Comparison of ENCODE assay signal across 8 mouse cellular contexts in genomic region chr2:29868949-29869645, GRCm38 (mm10). TPM values are rescaled to one million over a fixed set of nuclear protein-coding genes. Genes with fewer than 3 reads are reported as not detected.
DNase-seq lines count a peak whose midpoint lies in the region; ATAC-seq lines count a peak whose summit lies in the region.

TSS of gene Cercam (plus strand) at chr2:29869164.

- DNase-seq in adrenal gland, postnatal 10 days = peak; percentile 91
- peak; percentile 92 for DNase-seq in embryo, embryonic 9.5 days (ENCODE audit: extremely low spot score)
- peak; percentile 78 to 87 for DNase-seq in gastrocnemius, postnatal 4 days (ENCODE audit: low spot score in 2 of 2)
- DNase-seq in left cerebral cortex, postnatal 14 days (ENCODE audit: low spot score in 2 of 2) = peak; percentile 84 to 86
- DNase-seq in right cerebral cortex, postnatal 14 days = peak; percentile 80
- DNase-seq in urinary bladder, postnatal 4 days (ENCODE audit: low spot score in 2 of 2) = peak; percentile 89 to 90

- H3K9ac ChIP-seq in intestine, embryonic 15.5 days = peak within 1 kb of the TSS; percentile 63

- peak; percentile 96 for ATAC-seq in intestine, embryonic 15.5 days
- peak; percentile 75 for ATAC-seq in megakaryocyte-erythroid progenitor cell, adult 5-6 weeks (replicated peaks; ENCODE audit: low FRiP score, low TSS enrichment, poor library complexity, severe bottlenecking)

- peak within 1 kb of the TSS; percentile 97 for H3K4me2 ChIP-seq in intestine, embryonic 15.5 days (replicated peaks)

- WGBS in intestine, embryonic 15.5 days = under 1% methylated on average over 41 of the region's 44 CpGs

- H3K4me3 ChIP-seq in intestine, embryonic 15.5 days (replicated peaks) = peak within 1 kb of the TSS; percentile 61

- no peaks in the 10 kb centered on the region for H3K9me3 ChIP-seq in intestine, embryonic 15.5 days

- intact Hi-C loops in left cerebral cortex, postnatal 14 days (cut with DNase I) = no loop called here

- peak within 1 kb of the TSS; percentile 77 for H3K27ac ChIP-seq in intestine, embryonic 15.5 days

- peaks cover 9% of the 10 kb centered on the region for H3K4me1 ChIP-seq in intestine, embryonic 15.5 days (replicated peaks)

- 0 out of 2 replicates have a peak, but pooled peaks cover 4% of the 10 kb centered on the region for H3K36me3 ChIP-seq in intestine, embryonic 15.5 days

- no peaks in the 10 kb centered on the region for H3K27me3 ChIP-seq in intestine, embryonic 15.5 days (replicated peaks)

RNA-seq across cellular contexts. Expression of gene Cercam, which starts in this region (rescaled TPM):
- total RNA-seq in adrenal gland, postnatal 10 days (2021) = 10 to 100 TPM; 16.6 to 19.0 TPM
- total RNA-seq in gastrocnemius, postnatal 4 days (2021) = 10 to 100 TPM; 40.0 to 52.1 TPM
- 23.7 and 24.2 TPM in 2 replicates for polyA plus RNA-seq in intestine, embryonic 15.5 days (2015; fragmentation: Nextera tagmentation; extraction: Ambion mirVana)
- 1 to 10 TPM; 5.2 to 7.2 TPM for total RNA-seq in left cerebral cortex, postnatal 14 days (2021)
- total RNA-seq in megakaryocyte-erythroid progenitor cell, adult 5-6 weeks (2014; fragmentation: Nextera tagmentation) = 46.4 and 54.8 TPM in 2 replicates
- 13.8 and 22.0 TPM in 2 replicates for total RNA-seq in megakaryocyte-erythroid progenitor cell, adult 5-6 weeks (2017)

Comparison
In these comparisons a context has a peak if more than half of its experiments do, and no peak if none do; other contexts are left out.
1. Peak in every context shown above with its lines: DNase-seq, ATAC-seq, H3K4me3 ChIP-seq and H3K27ac ChIP-seq.